ENCODE assay signal across 14 mouse cellular contexts in the genomic region with DNA sequence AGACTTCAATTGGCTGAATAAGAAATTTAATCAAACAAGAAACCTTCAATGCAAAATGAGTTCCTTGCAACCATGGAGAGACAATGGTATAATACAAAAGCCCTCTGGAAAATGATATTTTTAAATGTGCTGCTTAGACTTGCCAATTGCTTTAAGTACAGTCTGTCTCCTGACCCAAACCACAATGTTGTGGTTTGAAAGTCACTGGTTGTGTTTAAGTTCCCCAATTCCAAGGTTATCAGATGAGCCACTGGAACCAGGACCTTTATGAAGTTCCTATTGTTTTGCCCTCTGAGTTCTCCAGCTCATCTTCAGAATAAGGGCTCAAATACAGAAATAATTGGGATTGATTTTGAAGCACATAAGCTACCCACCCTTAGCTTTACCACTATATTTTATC.
"Had no signal": no experiment of that assay in that cellular context is flagged by ENCODE, and none has a peak within 500 bp of the region (broad histone marks: within the 10 kb centered on the region; RNA-seq: fewer than 3 reads in every experiment).

No protein-coding gene starts in this region.

- H3K36me3 ChIP-seq: midbrain, embryonic 13.5 days; neural tube, embryonic 12.5 days; stomach, embryonic 15.5 days had no signal

- H3K4me3 ChIP-seq: megakaryocyte, embryonic 14.5 days; midbrain, embryonic 13.5 days; myocyte; neural tube, embryonic 12.5 days; stomach, embryonic 15.5 days had no signal

- H3K9ac ChIP-seq: lung, embryonic 14.5 days; midbrain, embryonic 13.5 days; neural tube, embryonic 12.5 days; stomach, embryonic 15.5 days had no signal

- H3K27ac ChIP-seq: midbrain, embryonic 13.5 days; neural tube, embryonic 12.5 days; stomach, embryonic 15.5 days; stomach, postnatal 0 days had no signal

- ATAC-seq: midbrain, embryonic 13.5 days; midbrain, embryonic 16.5 days had no signal

- H3K9me3 ChIP-seq: megakaryocyte, embryonic 14.5 days; midbrain, embryonic 13.5 days; neural tube, embryonic 12.5 days; stomach, embryonic 15.5 days had no signal

- DNase-seq: lung, adult 18-20 months; lung, embryonic 14.5 days; lung, postnatal 10 days; lung, postnatal 4 days; right cerebral cortex, postnatal 14 days; thymus, adult 2 months; thymus, postnatal 36 days had no signal

- H3K27me3 ChIP-seq: megakaryocyte, embryonic 14.5 days; midbrain, embryonic 13.5 days; neural tube, embryonic 12.5 days; stomach, embryonic 15.5 days had no signal

- H3K4me1 ChIP-seq: megakaryocyte, embryonic 14.5 days; midbrain, embryonic 13.5 days; neural tube, embryonic 12.5 days; stomach, embryonic 15.5 days had no signal
